Mouse (Mus musculus): Measurements from ENCODE around the gene Keap1. TPM values are rescaled to one million over a fixed set of nuclear protein-coding genes. Genes with fewer than 3 reads are reported as not detected.
"Not testable (repeated sequence)": the region's sequence is repeated elsewhere in the genome, so short reads cannot be mapped to it uniquely, and the experiment has no call there.

The Keap1 gene
- polyA plus RNA-seq, 1 experiment from 2014 or later: 47.5 TPM

GRCm38 (mm10) chr9:21223490-21223889 is 15.7 kb downstream of the Keap1 start:
- H3K4me3 ChIP-seq (replicated peaks); ATAC-seq (ENCODE audit: low FRiP score); H3K9me3 ChIP-seq; H3K36me3 ChIP-seq (replicated peaks); H3K9ac ChIP-seq; H3K27ac ChIP-seq; H3K4me2 ChIP-seq: not testable (repeated sequence)
- Histone ChIP-seq H3K4me1 (peaks cover 27% of the 10 kb centered on the region), H3K27me3 (peaks cover 15% of the 10 kb centered on the region; the same call in 1 of the 2 replicates)
- WGBS: 86% methylated on average over 2 of the region's 2 CpGs

GRCm38 (mm10) chr9:21221383-21221929 is 17.7 kb downstream of the Keap1 start:
- peaks cover 4% of the 10 kb centered on the region; the same call in 1 of the 2 replicates for H3K9me3 ChIP-seq
- no peak overlapping the region for H3K4me2 ChIP-seq
- ATAC-seq (ENCODE audit: low FRiP score): 0 out of 2 replicates have a peak, but pooled peaks have one; percentile 57
- no peak overlapping the region for H3K4me3 ChIP-seq (replicated peaks)
- peaks cover 19% of the 10 kb centered on the region for H3K4me1 ChIP-seq
- no peak overlapping the region for H3K9ac ChIP-seq
- no peak overlapping the region for H3K27ac ChIP-seq
- WGBS: 18% methylated on average over 7 of the region's 7 CpGs
- no peaks in the 10 kb centered on the region for H3K36me3 ChIP-seq (replicated peaks)
- peaks cover 15% of the 10 kb centered on the region; the same call in 1 of the 2 replicates for H3K27me3 ChIP-seq

GRCm38 (mm10) chr9:21220490-21221382 is 18.4 kb downstream of the Keap1 start:
- WGBS: 15% methylated on average over 21 of the region's 21 CpGs
- H3K27ac ChIP-seq: no peak overlapping the region

GRCm38 (mm10) chr9:21219820-21220219 is 19.3 kb downstream of the Keap1 start:
- Histone ChIP-seq H3K9me3 (peaks cover 4% of the 10 kb centered on the region; the same call in 1 of the 2 replicates), H3K27me3 (peaks cover 9% of the 10 kb centered on the region; the same call in 1 of the 2 replicates), H3K9ac (no peak overlapping the region), H3K27ac (no peak overlapping the region), H3K4me3 (replicated peaks) (no peak overlapping the region), H3K36me3 (replicated peaks) (no peaks in the 10 kb centered on the region), H3K4me2 (no peak overlapping the region), H3K4me1 (peaks cover 15% of the 10 kb centered on the region)
- 48% methylated on average over 3 of the region's 3 CpGs for WGBS
- no peak for ATAC-seq (ENCODE audit: low FRiP score)

More at GRCm38 (mm10) chr9:21220490-21221382, 18.4 kb downstream of the Keap1 start:
- H3K9ac ChIP-seq: 0 out of 2 replicates have a peak overlapping the region, but pooled peaks have one; percentile 25
- peak overlapping the region; percentile 25 for H3K4me3 ChIP-seq (replicated peaks)
- peak; percentile 90 for ATAC-seq (ENCODE audit: low FRiP score)
- peak overlapping the region; percentile 43 for H3K4me2 ChIP-seq
- H3K9me3 ChIP-seq: peaks cover 4% of the 10 kb centered on the region; the same call in 1 of the 2 replicates
- peaks cover 15% of the 10 kb centered on the region; the same call in 1 of the 2 replicates for H3K27me3 ChIP-seq
- no peaks in the 10 kb centered on the region for H3K36me3 ChIP-seq (replicated peaks)
- peaks cover 22% of the 10 kb centered on the region for H3K4me1 ChIP-seq

GRCm38 (mm10) chr9:21216050-21216841 is 22.9 kb downstream of the Keap1 start:
- Histone ChIP-seq H3K4me3 (replicated peaks) (no peak overlapping the region), H3K27me3 (no peaks in the 10 kb centered on the region), H3K4me2 (no peak overlapping the region), H3K9ac (no peak overlapping the region), H3K4me1 (peaks cover 14% of the 10 kb centered on the region), H3K27ac (0 out of 2 replicates have a peak overlapping the region, but pooled peaks have one; percentile 19), H3K9me3 (no peaks in the 10 kb centered on the region), H3K36me3 (replicated peaks) (no peaks in the 10 kb centered on the region)
- 76% methylated on average over 25 of the region's 25 CpGs for WGBS
- ATAC-seq (ENCODE audit: low FRiP score): peak; percentile 63; the same call in 1 of the 2 replicates

GRCm38 (mm10) chr9:21213617-21214190 is 25.5 kb downstream of the Keap1 start:
- Histone ChIP-seq H3K4me3 (replicated peaks) (no peak overlapping the region), H3K9me3 (no peaks in the 10 kb centered on the region), H3K36me3 (replicated peaks) (no peaks in the 10 kb centered on the region), H3K4me1 (peaks cover 8% of the 10 kb centered on the region), H3K9ac (no peak overlapping the region), H3K27ac (no peak overlapping the region), H3K4me2 (no peak overlapping the region), H3K27me3 (no peaks in the 10 kb centered on the region)
- ATAC-seq (ENCODE audit: low FRiP score): no peak
- WGBS: 44% methylated on average over 7 of the region's 7 CpGs

GRCm38 (mm10) chr9:21211624-21212023 is 27.5 kb downstream of the Keap1 start:
- peaks cover 6% of the 10 kb centered on the region for H3K4me1 ChIP-seq
- H3K27me3 ChIP-seq: no peaks in the 10 kb centered on the region
- H3K9ac ChIP-seq: no peak overlapping the region
- no peaks in the 10 kb centered on the region for H3K9me3 ChIP-seq
- 0 out of 2 replicates have a peak, but pooled peaks cover 3% of the 10 kb centered on the region for H3K36me3 ChIP-seq (replicated peaks)
- WGBS: 84% methylated on average over 7 of the region's 7 CpGs
- no peak overlapping the region for H3K27ac ChIP-seq
- no peak overlapping the region for H3K4me2 ChIP-seq
- no peak overlapping the region for H3K4me3 ChIP-seq (replicated peaks)
- no peak for ATAC-seq (ENCODE audit: low FRiP score)

- Histone ChIP-seq H3K9me3 (no peaks in the 10 kb centered on the region), H3K36me3 (replicated peaks) (peaks cover 3% of the 10 kb centered on the region; the same call in 1 of the 2 replicates), H3K27me3 (no peaks in the 10 kb centered on the region), H3K9ac (no peak overlapping the region), H3K4me3 (replicated peaks) (no peak overlapping the region), H3K27ac (no peak overlapping the region), H3K4me1 (no peaks in the 10 kb centered on the region), H3K4me2 (no peak overlapping the region)
- 83% methylated on average over 6 of the region's 6 CpGs for WGBS
- ATAC-seq (ENCODE audit: low FRiP score): no peak
Observed at GRCm38 (mm10) chr9:21210821-21211220, 28.3 kb downstream of the Keap1 start.

- WGBS: 80% methylated on average over 2 of the region's 2 CpGs
- Histone ChIP-seq H3K4me1 (peaks cover 9% of the 10 kb centered on the region), H3K9me3 (no peaks in the 10 kb centered on the region), H3K27me3 (peaks cover 8% of the 10 kb centered on the region), H3K4me3 (replicated peaks) (no peak overlapping the region), H3K27ac (no peak overlapping the region), H3K9ac (no peak overlapping the region), H3K36me3 (replicated peaks) (peaks cover 3% of the 10 kb centered on the region; the same call in 1 of the 2 replicates), H3K4me2 (no peak overlapping the region)
- no peak for ATAC-seq (ENCODE audit: low FRiP score)
Observed at GRCm38 (mm10) chr9:21208626-21209025, 30.5 kb downstream of the Keap1 start.

GRCm38 (mm10) chr9:21206848-21207247 is 32.3 kb downstream of the Keap1 start:
- H3K27me3 ChIP-seq: peaks cover 8% of the 10 kb centered on the region
- no peak for ATAC-seq (ENCODE audit: low FRiP score)

GRCm38 (mm10) chr9:21204528-21205272 is 34.5 kb downstream of the Keap1 start:
- ATAC-seq (ENCODE audit: low FRiP score): peak; percentile 63; the same call in 1 of the 2 replicates
- Histone ChIP-seq H3K4me3 (replicated peaks) (peak overlapping the region; percentile 39), H3K9ac (peak overlapping the region; percentile 44; the same call in 1 of the 2 replicates), H3K27me3 (peaks cover 8% of the 10 kb centered on the region), H3K4me1 (peaks cover 9% of the 10 kb centered on the region), H3K9me3 (no peaks in the 10 kb centered on the region), H3K36me3 (replicated peaks) (peaks cover 3% of the 10 kb centered on the region; the same call in 1 of the 2 replicates), H3K4me2 (peak overlapping the region; percentile 60), H3K27ac (no peak overlapping the region)
- 2% methylated on average over 23 of the region's 23 CpGs for WGBS

More at GRCm38 (mm10) chr9:21206848-21207247, 32.3 kb downstream of the Keap1 start:
- Histone ChIP-seq H3K4me3 (replicated peaks) (no peak overlapping the region), H3K4me2 (no peak overlapping the region), H3K9me3 (no peaks in the 10 kb centered on the region), H3K4me1 (peaks cover 9% of the 10 kb centered on the region), H3K36me3 (replicated peaks) (peaks cover 3% of the 10 kb centered on the region; the same call in 1 of the 2 replicates), H3K27ac (no peak overlapping the region), H3K9ac (no peak overlapping the region)
- WGBS: 91% methylated on average over 6 of the region's 6 CpGs

Data from forebrain, embryonic 12.5 days (tissue).